Mouse (Mus musculus): Measurements from ENCODE around the gene Med21. TPM values are rescaled to one million over a fixed set of nuclear protein-coding genes. Genes with fewer than 3 reads are reported as not detected.

Med21 gene
- polyA plus RNA-seq, 1 experiment from 2014 or later = 140 TPM

- ATAC-seq (ENCODE audit: insufficient read depth, low FRiP score, low read depth) = no peak
- Histone ChIP-seq H3K4me2 (no peak overlapping the region), H3K9me3 (no peaks in the 10 kb centered on the region), H3K27ac (no peak overlapping the region), H3K27me3 (replicated peaks) (no peaks in the 10 kb centered on the region), H3K4me1 (no peaks in the 10 kb centered on the region), H3K4me3 (replicated peaks) (no peak overlapping the region), H3K9ac (no peak overlapping the region), H3K36me3 (no peaks in the 10 kb centered on the region)
Observed at GRCm38 (mm10) chr6:146668606-146669005, 26.3 kb downstream of the Med21 start.

- no peak overlapping the region for H3K4me3 ChIP-seq (replicated peaks)
- WGBS = 74% methylated on average over 15 of the region's 15 CpGs
- H3K4me1 ChIP-seq = no peaks in the 10 kb centered on the region
- no peak for ATAC-seq (ENCODE audit: insufficient read depth, low FRiP score, low read depth)
- no peak overlapping the region for H3K9ac ChIP-seq
- H3K36me3 ChIP-seq = no peaks in the 10 kb centered on the region
- no peaks in the 10 kb centered on the region for H3K9me3 ChIP-seq
- no peaks in the 10 kb centered on the region for H3K27me3 ChIP-seq (replicated peaks)
- no peak overlapping the region for H3K27ac ChIP-seq
- H3K4me2 ChIP-seq = no peak overlapping the region
Observed at GRCm38 (mm10) chr6:146670956-146671855, 28.9 kb downstream of the Med21 start.

GRCm38 (mm10) chr6:146672106-146672505, 29.8 kb downstream of the Med21 start:
- no peak overlapping the region for H3K9ac ChIP-seq
- no peak overlapping the region for H3K4me3 ChIP-seq (replicated peaks)
- no peaks in the 10 kb centered on the region for H3K36me3 ChIP-seq
- no peak overlapping the region for H3K4me2 ChIP-seq
- 62% methylated on average over 5 of the region's 5 CpGs for WGBS
- no peak overlapping the region for H3K27ac ChIP-seq
- no peaks in the 10 kb centered on the region for H3K4me1 ChIP-seq
- no peaks in the 10 kb centered on the region for H3K9me3 ChIP-seq
- no peaks in the 10 kb centered on the region for H3K27me3 ChIP-seq (replicated peaks)
- ATAC-seq (ENCODE audit: insufficient read depth, low FRiP score, low read depth) = no peak

- ATAC-seq (ENCODE audit: insufficient read depth, low FRiP score, low read depth) = no peak
- H3K27ac ChIP-seq = no peak overlapping the region
- H3K9me3 ChIP-seq = no peaks in the 10 kb centered on the region
- H3K4me1 ChIP-seq = no peaks in the 10 kb centered on the region
- H3K36me3 ChIP-seq = no peaks in the 10 kb centered on the region
- no peak overlapping the region for H3K9ac ChIP-seq
- 75% methylated on average over 4 of the region's 4 CpGs for WGBS
- no peak overlapping the region for H3K4me2 ChIP-seq
- no peaks in the 10 kb centered on the region for H3K27me3 ChIP-seq (replicated peaks)
- no peak overlapping the region for H3K4me3 ChIP-seq (replicated peaks)
Observed at GRCm38 (mm10) chr6:146673696-146674095, 31.3 kb downstream of the Med21 start.

GRCm38 (mm10) chr6:146674420-146674819, 32.1 kb downstream of the Med21 start:
- Histone ChIP-seq H3K4me1 (no peaks in the 10 kb centered on the region), H3K36me3 (no peaks in the 10 kb centered on the region), H3K9ac (no peak overlapping the region), H3K4me3 (replicated peaks) (no peak overlapping the region), H3K27me3 (replicated peaks) (no peaks in the 10 kb centered on the region), H3K4me2 (no peak overlapping the region), H3K9me3 (no peaks in the 10 kb centered on the region), H3K27ac (no peak overlapping the region; the same call in 1 of the 2 replicates)
- WGBS = 82% methylated on average over 8 of the region's 8 CpGs
- no peak for ATAC-seq (ENCODE audit: insufficient read depth, low FRiP score, low read depth)

- Histone ChIP-seq H3K4me3 (replicated peaks) (no peak overlapping the region), H3K9me3 (no peaks in the 10 kb centered on the region), H3K27me3 (replicated peaks) (no peaks in the 10 kb centered on the region), H3K4me2 (no peak overlapping the region), H3K27ac (no peak overlapping the region; the same call in 1 of the 2 replicates), H3K36me3 (no peaks in the 10 kb centered on the region), H3K9ac (no peak overlapping the region), H3K4me1 (no peaks in the 10 kb centered on the region)
- WGBS = 54% methylated on average over 4 of the region's 4 CpGs
- peak; percentile 53; the same call in 1 of the 2 replicates for ATAC-seq (ENCODE audit: insufficient read depth, low FRiP score, low read depth)
Observed at GRCm38 (mm10) chr6:146674881-146675536, 32.7 kb downstream of the Med21 start.

GRCm38 (mm10) chr6:146676904-146677303, 34.6 kb downstream of the Med21 start:
- Histone ChIP-seq H3K27ac (no peak overlapping the region), H3K4me2 (no peak overlapping the region), H3K9me3 (no peaks in the 10 kb centered on the region), H3K9ac (no peak overlapping the region), H3K4me3 (replicated peaks) (no peak overlapping the region), H3K4me1 (no peaks in the 10 kb centered on the region), H3K36me3 (no peaks in the 10 kb centered on the region), H3K27me3 (replicated peaks) (no peaks in the 10 kb centered on the region)
- 72% methylated on average over 10 of the region's 10 CpGs for WGBS
- no peak for ATAC-seq (ENCODE audit: insufficient read depth, low FRiP score, low read depth)

- no peak for ATAC-seq (ENCODE audit: insufficient read depth, low FRiP score, low read depth)
- Histone ChIP-seq H3K9me3 (no peaks in the 10 kb centered on the region), H3K9ac (no peak overlapping the region), H3K4me2 (no peak overlapping the region), H3K36me3 (no peaks in the 10 kb centered on the region), H3K4me3 (replicated peaks) (no peak overlapping the region), H3K4me1 (no peaks in the 10 kb centered on the region), H3K27ac (no peak overlapping the region), H3K27me3 (replicated peaks) (no peaks in the 10 kb centered on the region)
- WGBS = 36% methylated on average over 10 of the region's 10 CpGs
Observed at GRCm38 (mm10) chr6:146678136-146679070, 36.1 kb downstream of the Med21 start.

GRCm38 (mm10) chr6:146683881-146684280, 41.5 kb downstream of the Med21 start:
- WGBS = 79% methylated on average over 4 of the region's 4 CpGs
- Histone ChIP-seq H3K4me1 (no peaks in the 10 kb centered on the region), H3K27ac (no peak overlapping the region), H3K9me3 (no peaks in the 10 kb centered on the region), H3K4me3 (replicated peaks) (no peak overlapping the region), H3K9ac (no peak overlapping the region), H3K4me2 (no peak overlapping the region), H3K27me3 (replicated peaks) (no peaks in the 10 kb centered on the region), H3K36me3 (no peaks in the 10 kb centered on the region)
- ATAC-seq (ENCODE audit: insufficient read depth, low FRiP score, low read depth) = no peak

GRCm38 (mm10) chr6:146685781-146686308, 43.5 kb downstream of the Med21 start:
- Histone ChIP-seq H3K27ac (no peak overlapping the region), H3K4me1 (no peaks in the 10 kb centered on the region), H3K36me3 (no peaks in the 10 kb centered on the region), H3K4me3 (replicated peaks) (no peak overlapping the region), H3K27me3 (replicated peaks) (no peaks in the 10 kb centered on the region), H3K9ac (no peak overlapping the region), H3K4me2 (peak overlapping the region; percentile 27; the same call in 1 of the 2 replicates), H3K9me3 (no peaks in the 10 kb centered on the region)
- ATAC-seq (ENCODE audit: insufficient read depth, low FRiP score, low read depth) = peak; percentile 79
- WGBS = 58% methylated on average over 17 of the region's 17 CpGs

GRCm38 (mm10) chr6:146686463-146687196, 44.3 kb downstream of the Med21 start:
- Histone ChIP-seq H3K9ac (no peak overlapping the region), H3K4me1 (no peaks in the 10 kb centered on the region), H3K9me3 (no peaks in the 10 kb centered on the region), H3K27me3 (replicated peaks) (no peaks in the 10 kb centered on the region), H3K4me3 (replicated peaks) (no peak overlapping the region), H3K27ac (no peak overlapping the region), H3K36me3 (no peaks in the 10 kb centered on the region), H3K4me2 (no peak overlapping the region)
- peak; percentile 67; the same call in 1 of the 2 replicates for ATAC-seq (ENCODE audit: insufficient read depth, low FRiP score, low read depth)
- 60% methylated on average over 5 of the region's 5 CpGs for WGBS

All from stomach, embryonic 15.5 days (tissue).